Mouse (Mus musculus) adrenal gland, adult 8-10 months (tissue): ENCODE results near the gene C1qtnf1. TPM values are rescaled to one million over a fixed set of nuclear protein-coding genes. Genes with fewer than 3 reads are reported as not detected.
"Not testable (repeated sequence)": the region's sequence is repeated elsewhere in the genome, so short reads cannot be mapped to it uniquely, and the experiment has no call there.

Experiments used
- DNase-seq: peaks from one replicate; pipeline ENCODE4 v3.0.0; 2022
- total RNA-seq, 4 experiments: library from RNA; stranded (reverse); gene quantifications; 2 replicates each; pipeline ENCODE4 v1.2.4; 2022

Gene C1qtnf1
- total RNA-seq = 10 to 100 TPM; 20.4 to 26.2 (median 24.3) TPM

DNA sequence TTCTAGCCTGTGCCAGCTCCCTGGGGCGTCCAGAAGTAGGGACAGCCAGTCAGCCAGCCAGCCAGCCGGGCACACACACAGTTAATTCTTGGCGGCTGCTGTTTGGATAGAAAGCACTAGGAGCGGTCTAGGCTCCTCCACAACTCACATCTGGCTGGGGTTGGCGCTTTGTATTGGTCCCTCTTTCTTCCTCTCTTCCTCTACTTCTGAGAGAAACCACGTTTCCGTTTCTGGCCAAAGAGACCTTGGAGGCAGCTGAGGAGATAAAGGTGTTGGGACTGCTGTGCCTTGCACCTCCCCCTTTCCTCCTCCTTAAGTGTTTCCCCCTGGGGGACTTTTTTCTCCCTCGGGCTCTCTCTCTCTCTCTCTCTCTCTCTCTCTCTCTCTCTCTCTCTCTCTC, at the start of gene C1qtnf1:
Gene C1qtnf1, plus strand, starts transcription at position 218 of the 400 bp plus-strand sequence.
- DNase-seq = no peak

DNA sequence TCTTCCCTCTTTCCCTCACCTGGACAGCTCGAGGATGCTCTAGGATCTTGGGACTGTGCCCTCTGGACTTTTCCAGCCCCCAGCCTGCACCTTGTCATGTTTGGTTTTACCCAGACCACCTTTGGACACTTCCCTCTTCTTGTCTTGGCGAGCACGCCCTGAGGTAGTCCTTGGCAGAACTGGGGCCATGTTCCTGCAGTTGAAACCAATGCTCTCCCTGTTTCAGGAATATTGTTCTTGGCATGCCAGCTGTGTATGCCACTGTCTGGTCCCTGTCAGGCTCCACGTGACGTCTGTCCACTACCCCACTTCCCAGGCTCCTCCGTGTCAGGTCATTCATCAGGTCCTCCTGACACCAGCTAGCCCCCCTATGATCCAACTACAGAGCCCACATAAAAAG, 49.3 kb upstream of the C1qtnf1 start:
- no peak for DNase-seq

DNA sequence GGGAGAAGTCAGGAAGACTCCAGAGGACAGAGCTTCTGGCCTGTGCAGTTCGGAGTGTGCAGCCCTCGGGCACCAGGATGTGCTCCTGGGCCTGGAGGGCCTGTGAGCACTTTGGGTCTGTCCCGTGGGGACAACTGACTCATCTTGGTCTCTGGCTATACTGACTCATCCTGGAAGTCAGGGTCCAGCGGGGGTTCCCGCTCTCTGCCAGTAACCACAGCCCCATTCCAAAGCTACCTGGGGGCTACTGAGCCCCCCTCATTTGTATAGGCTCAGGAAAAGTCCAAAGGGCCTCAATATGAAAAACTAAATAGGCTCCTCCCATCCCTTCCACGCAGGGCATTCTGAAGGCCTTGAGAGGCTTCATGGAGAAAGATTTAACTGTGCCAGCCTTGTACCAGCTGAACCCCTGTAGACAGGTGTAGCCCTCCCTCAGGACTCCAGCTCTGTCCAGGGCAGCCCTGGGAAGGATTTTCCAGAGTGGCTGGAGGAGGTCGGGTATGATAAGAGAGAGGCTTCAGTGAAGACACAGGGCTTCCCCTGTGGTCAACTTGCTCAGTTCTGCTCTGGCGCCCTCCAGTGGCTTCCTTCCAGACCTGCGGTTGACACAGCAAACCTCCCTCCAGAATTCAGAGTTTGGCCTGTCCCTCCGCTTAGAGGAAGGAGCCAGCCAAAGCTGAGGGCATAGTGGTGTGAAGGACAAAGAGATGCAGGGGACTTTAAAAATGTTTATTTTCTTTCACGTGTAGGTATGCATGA, 48.6 kb upstream of the C1qtnf1 start:
- peak; percentile 74 for DNase-seq

DNA sequence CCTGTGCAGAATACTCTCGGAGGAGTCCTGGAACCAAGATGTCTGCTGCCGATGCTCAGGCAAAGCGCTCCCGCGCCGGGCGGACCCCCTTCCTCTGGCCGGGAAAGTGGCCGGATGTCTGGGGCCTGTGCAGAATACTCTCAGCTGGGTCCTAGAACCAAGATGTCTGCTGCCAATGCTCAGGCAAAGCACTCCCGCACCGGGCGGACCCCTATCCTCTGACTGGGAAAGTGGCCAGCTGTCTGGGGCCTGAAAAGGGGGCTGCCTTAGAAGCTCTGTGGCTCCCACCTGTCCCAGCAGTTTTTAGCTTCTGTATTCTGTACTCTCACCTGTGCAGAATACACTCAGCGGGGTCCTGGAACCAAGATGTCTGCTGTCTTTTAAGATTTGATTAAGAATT, 40.2 kb upstream of the C1qtnf1 start:
- not testable (repeated sequence) for DNase-seq

DNA sequence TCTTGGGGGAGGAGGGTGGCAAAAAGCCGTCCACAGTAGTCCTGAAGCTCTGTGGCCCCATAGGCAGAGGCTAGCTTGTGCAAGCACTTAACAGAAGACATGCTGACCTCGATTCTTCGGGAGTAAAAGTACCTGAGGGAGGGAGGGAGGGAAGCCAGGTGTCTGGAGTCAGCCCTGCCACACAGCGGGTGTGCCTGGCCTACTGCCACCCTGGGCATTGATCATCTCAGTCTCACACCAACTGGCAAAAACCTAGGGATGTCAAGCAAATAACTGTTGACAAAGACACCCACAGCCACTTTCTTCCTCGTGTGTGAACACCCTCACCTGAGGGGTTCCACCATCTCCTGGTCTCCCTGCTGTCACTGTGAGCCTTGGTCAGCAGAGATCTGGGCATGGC, 34.0 kb upstream of the C1qtnf1 start:
- DNase-seq = no peak

DNA sequence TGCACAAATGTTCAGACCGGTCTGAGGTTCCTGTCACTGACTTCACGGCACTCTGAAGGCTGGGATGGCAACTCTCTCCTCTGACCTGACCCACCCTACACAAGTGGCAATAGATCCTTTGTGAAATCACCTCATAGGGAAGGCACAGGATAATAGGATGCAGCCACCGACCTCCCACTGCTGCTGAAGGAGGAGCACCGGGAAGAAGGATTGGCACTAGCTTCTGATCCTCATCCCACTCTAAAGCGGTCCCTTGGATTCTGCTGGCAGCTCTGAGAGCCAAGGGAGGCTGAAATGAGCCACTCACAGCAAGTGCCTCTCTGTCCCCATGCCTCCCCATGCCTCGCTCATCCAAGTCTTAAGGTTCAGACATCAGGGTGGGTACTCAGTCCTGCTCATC, 33.5 kb upstream of the C1qtnf1 start:
- DNase-seq = no peak

DNA sequence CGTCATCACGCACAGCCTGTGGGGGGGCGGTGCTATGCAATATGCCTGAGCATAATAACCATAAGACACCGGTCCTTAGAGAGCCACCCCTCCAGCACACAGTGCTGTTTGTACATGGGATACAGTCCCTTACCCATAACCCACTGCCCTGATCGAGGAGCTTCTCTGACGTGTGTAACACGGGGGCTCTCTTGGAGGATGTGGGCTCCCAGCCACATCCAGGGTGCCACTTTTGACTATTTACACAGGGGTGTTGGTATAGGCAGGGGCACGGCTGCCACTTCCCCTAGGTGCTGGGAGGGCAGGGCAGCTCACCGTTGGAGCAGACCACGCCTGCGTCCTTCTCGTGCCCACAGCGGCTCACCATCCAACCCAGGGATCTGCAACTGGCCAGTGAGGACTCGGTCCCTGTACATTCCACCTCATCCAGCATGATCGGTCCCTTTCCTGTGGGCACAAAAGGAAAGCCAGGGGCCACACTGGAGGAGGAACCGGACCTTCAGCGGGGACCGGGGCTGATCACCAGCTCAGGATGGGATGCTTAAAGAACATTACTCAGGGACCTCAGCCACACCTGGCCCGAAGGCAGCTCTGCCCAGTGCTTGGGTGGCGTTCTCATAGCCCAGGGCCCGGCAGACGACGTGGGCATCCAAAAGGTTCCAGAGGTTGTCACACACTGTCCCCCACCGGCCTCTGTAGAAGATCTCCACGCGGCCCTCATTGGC, 30.0 kb upstream of the C1qtnf1 start:
- DNase-seq = peak; percentile 1

DNA sequence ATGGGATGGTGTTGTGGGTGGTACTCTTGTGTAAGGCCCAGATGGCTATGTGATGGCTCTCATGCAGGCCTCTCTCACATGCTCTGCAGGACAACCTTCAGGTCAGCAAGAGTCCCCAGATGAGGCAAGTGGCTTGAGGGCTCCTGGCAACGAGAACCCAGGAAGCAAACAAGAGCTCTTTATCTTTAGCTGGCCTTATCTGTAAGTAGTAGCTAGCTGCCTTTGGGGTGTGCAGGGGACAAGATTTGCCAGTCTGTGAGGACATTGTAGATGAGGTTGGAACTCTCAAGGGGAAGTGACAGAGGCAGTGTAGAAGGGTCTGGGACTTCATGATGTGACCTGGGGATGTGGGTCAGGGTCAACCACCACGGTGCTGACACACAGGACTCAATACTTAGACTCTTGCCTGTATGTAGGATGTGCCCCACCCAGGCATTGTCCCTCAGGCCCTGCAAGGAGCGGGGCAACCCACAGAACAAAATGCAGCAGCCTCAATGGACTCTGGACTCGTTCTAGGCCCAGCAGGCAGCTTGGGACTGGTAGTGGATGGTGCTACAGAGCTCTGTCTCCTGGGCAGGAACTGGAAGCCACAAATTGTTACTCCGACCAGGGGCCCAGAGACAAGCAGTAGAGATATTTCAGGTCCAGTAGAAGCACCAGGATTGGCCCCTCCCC, 28.0 kb upstream of the C1qtnf1 start:
- peak; percentile 3 for DNase-seq

DNA sequence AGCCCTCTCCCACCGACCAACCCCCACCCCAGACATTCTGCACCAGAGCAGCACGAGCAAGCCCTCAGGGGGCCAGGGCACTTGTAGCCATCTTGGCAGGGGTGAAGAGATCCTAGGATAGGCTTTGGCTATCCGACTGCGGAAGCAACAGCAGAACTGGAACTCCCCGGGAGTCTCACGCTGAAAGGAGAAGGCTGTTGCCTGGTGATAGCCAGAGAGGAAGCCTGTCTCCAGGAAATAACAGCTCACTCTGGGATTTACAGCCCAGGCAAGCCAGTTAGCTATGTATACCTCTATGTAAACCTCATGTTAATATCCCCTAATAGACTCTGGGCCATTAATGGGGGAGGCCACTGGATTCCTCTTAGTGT, 27.5 kb upstream of the C1qtnf1 start:
- peak; percentile 12 for DNase-seq

DNA sequence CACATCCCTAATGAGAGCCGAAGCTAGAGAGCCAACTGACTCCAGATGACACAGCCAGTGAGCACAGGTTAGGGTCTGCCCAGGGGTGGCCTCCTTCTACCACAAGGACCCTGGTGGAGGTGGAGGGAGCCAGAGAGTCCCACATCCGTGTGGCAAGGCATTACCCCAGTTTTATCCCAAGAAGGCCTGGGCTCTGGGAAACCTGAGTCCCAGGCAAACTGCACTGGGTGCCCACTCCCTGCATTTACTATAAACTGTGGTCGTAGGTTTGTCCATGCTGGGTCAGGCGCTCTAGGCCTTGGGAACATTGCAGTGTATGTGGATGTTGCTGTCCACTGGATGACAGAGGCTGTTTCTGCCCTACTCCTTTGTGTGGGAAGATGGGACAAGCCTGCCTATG, 26.8 kb upstream of the C1qtnf1 start:
- DNase-seq = peak; percentile 7

DNA sequence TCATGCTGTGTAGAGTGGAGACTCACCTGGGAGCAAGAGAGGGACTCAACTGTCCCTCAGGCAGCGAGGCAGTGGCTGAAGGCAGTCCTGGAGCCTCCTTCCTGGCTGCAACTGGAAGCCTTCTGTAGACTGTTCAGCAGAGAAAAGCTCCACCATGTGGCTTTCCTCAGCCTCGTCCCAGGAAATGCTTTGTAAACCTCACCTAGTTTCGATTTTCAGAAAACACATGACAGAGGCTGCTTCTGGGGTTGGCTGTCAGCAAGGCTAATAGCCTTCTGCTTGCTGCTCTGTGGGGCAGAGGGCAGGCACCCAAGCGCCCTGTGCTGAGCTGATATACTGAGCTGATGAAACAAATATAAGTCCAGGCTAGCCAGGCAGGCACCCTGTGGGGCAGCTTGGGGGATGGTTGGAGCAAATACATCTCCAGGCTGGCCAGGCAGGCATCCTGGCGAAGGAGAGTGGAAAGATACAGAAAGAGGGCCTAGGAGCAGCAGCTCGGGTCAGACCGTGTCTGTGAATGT, 26.2 kb upstream of the C1qtnf1 start, which contains the start of gene Lgals3bp:
Gene Lgals3bp, minus strand, starts transcription at position 333 of the 521 bp plus-strand sequence.
- peak; percentile 66 for DNase-seq

DNA sequence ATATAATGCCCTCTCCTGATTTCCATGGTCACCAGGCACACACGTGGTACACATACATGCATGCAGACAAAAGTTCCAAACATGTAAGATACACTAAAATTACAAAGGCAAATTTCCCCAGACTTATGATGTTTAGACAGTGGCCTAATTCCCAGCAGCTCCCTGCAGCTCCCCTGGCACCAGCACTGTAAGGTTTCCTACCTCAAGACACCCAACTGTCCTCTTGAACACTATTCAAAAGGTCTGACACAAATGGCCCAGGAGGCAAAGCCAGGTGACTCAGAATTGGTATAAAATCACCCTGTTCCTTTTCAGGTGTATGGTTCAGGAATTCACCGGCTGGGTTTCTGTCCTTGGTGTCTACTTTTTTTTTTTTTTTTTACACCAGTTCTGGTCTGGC, 24.8 kb upstream of the C1qtnf1 start:
- no peak for DNase-seq

DNA sequence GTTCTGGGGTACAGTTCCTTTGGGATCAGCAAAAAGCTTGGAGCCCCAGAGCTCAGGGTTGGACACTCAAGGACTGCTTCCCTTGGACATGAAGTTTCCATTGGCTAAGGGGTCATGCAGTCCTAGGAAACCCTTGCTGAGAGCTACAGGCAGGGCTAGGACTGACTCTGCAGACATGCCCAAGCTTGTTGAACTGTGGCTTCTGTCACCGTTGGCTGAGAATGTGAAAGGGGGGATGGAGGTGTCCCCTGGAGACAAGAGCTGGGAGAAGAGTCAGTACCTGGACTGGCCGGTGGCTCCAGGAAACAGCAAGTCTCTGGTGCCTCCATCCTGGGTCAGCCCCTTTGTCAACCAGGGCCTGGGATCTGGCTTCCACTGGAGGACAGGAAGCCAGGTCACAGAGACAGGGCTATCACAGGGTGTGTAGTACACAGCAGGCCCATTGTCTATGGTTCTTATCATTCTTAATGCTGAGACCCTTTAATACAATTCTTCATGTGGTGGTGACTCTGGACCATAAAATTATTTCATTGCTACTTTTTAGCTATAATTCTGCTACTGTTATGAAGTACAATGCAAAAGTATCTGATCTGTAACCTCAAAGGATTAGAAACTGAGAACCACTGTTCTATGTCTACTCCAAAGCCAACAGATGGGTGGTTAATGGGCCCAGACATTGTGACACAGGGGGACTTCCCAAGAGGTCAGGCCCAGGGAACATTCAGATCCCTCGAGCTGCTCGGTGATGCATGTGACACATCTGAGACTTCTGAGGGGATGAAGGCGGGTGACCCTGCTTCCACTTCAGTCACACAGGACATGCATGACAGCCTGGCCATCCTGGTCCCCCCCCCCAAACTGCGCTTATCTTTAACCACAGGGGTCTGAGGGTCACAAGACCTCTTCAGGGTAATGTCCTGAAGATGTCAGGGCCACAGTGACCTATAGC, 23.8 kb upstream of the C1qtnf1 start:
- peak; percentile 6 for DNase-seq

DNA sequence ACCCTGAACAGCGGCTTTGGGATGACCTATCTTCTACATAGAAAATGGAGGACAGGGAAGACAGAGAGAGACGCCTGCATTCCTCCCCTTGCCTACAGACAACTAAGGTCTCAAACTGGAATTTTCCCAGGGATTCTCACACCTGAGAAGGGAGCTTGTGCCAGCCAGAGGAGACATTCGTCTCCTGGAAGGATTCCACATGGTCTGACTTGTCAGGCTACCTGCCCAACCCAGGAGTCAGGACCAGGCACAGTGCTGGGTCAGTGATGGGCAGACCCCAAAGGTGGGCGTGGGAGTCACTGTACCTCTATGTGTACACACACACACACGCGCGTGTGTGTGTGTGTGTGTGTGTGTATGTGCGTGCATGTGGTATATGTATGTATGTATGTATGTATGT, 22.7 kb upstream of the C1qtnf1 start:
- DNase-seq = no peak

DNA sequence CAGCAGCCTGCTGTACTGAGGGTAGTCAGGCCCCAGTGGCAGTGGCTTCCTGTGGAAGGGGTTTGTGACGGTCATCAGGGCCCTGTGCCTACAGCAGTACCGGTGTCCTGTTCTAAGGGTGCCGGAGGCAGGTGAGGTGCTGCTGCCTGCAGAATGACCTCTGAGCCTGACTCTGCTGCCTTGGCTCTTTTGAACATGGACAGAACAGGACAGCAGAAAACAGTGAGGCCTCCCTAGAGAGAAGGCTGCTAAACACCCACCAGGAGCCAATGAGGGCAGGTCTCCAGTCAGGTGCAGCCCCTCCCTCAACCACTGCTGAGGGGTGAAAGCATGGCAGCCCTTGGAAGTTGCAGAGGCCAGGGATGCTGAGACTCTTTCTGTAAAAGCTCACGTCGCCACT, 21.5 kb upstream of the C1qtnf1 start:
- peak; percentile 1 for DNase-seq

DNA sequence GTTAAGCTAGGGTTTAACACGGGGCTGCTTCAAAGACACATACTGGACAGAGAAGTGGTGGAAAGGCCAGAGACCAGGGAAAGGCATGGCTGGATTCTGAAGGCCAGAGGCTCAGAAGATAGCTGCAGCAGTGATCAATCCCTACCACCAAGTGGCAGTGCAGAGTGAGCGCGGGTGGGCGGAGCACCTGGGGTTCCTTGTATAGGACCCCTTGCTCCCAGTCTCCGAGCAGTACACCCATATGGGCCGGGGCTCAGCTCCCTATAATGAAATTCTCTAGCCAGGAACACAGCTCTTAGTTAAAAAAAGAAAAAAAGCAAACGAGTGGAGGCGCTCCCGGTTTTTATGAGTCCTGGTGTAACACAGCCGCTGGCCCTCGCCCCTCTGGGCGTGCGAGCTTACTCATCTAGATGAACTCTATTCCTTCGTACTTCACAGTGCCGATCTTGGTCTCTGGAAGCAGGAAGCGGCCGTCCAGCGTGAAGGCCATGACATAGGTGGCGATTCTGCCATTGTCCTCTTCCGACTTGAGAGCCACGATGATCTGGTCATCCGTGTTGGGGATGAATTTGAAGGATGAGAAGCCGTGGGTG, 20.6 kb upstream of the C1qtnf1 start:
- peak; percentile 7 for DNase-seq

DNA sequence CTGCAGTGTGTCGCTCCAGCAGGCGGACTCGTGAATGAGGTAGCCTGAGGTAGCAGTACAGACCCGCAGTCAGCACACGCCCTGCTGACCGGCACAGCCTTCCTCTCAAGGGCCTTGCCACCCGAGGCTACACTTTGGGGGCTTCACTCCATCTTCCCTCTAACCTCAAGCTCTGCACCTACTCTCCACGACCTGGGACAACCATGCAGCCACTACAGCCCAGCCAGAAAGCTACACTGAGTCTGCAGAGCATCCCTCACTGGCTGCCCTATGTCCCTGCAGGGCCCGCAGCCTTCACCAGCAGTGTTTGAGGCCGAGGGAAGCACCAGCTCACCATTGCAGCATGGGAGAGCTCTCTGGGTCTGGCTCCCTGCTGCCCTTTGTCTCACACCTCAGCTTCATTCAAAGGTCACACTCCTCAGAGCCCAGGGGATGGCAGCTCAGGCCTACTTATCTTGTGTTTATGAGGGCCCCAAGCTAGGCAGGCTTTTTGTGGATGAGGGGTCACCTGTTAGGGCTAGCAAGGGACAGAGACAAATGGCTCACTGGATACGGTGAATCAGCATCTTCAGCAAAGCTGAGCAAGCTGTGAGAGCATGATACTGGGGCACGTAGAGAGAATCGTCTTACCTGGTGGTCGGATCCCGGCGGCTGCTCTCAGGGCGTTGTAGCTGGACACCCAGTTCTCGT, 19.8 kb upstream of the C1qtnf1 start:
- DNase-seq = no peak

DNA sequence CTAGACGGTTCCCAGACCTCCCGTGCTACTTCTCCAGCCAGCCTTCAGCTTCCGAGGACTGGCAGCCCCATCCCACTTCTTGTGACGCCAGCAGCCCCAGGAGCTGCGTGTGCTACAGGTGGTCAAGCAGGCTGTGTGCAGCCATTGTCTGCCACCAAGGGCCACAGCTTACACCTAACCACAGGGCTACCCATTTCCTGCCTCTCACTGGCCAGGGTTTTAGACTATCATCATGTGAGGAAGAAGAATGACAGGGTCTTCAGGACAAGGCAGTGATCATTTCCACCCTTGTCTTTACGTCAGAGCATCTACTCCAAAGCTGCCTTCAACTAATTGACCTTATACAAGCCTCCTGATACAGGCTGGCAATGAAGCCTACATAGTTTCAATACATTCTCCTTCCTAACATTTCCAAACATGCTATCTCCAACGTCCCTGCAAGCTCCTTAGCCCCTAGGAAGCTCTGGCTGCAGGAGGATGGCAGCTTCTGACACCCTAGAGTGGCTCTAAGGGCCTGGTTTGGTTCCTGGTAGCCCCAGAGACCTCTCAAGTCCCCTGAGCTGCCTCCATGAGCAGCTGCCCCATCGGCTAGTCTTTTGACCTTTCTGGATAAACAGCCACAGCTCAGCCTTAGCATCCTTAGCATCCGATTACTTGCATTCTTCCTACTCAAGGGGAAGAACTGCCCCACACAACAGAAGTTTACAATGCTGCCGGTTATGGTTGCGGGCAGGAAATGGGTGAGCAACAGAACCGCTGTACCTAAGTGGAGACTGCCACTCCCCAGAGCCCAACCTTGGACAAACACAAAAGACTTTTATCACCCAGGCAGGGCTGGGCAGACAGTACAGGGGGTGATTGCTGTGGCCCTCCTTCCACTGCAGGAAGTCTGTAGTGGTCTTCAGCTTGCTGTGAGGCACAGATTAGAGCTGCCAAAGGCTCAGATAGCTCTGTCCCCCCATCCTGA, 18.6 kb upstream of the C1qtnf1 start:
- no peak for DNase-seq

DNA sequence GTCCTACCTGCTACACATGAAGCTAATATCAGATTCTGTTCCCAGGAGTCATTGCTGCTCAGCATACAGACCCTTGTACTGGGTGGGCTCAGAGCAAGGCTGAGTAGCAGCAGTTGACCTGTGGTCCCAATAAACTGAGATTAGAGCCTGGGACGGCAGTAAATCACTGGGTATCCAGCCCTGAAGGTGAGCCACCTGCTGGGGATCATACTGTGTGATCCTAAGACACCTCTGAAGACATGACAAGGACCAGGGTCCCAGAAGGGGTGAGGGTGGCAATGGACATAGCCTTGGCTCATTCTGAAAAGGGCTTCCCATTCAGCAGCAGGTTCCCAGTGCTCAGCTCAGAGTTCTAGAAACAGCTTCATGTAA, 17.9 kb upstream of the C1qtnf1 start:
- DNase-seq = no peak

DNA sequence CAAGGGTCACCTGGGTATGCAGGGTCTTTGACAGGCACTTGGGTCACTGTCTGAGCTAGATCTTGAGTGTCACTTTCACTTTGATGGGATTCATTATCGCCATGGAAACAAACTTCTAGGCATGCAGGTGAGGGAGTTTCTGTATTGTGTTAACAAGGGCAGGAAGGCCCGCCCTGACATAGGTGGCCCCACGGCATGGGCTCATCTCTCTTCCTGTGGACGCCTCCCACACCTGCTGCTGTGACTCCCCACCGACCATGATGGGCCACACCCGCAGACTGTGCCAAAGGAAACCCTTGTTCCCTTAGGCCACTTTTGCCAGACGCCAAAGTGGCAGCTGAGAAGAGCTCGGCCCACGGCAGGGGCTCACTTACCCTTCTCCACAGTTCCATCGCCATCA, 17.5 kb upstream of the C1qtnf1 start:
- DNase-seq = no peak
